Mouse (Mus musculus) adrenal gland, adult 8-10 months (tissue): ENCODE measurements around the gene Sf3b3. TPM values are rescaled to one million over a fixed set of nuclear protein-coding genes. Genes with fewer than 3 reads are reported as not detected.

Experiments
- DNase-seq: peaks from one replicate; pipeline ENCODE4 v3.0.0; 2022
- total RNA-seq, 4 experiments: library from RNA; stranded (reverse); gene quantifications; 2 replicates each; pipeline ENCODE4 v1.2.4; 2022

Gene Sf3b3
- total RNA-seq, 4 experiments from 2014 or later = 68.4 to 87.8 (median 77.1) TPM

GRCm38 (mm10) chr8:110847171-110847549, 573 bp upstream of the Sf3b3 start:
- DNase-seq = no peak

- DNase-seq = no peak
Observed at GRCm38 (mm10) chr8:110845821-110846404, 674 bp downstream of the Sf3b3 start.

- no peak for DNase-seq
Observed at GRCm38 (mm10) chr8:110844941-110845340, 1.6 kb downstream of the Sf3b3 start.

- DNase-seq = no peak
Observed at GRCm38 (mm10) chr8:110843207-110843606, 3.4 kb downstream of the Sf3b3 start.

- DNase-seq = no peak
Observed at GRCm38 (mm10) chr8:110842012-110842574, 4.5 kb downstream of the Sf3b3 start.

GRCm38 (mm10) chr8:110831956-110832355, 14.6 kb downstream of the Sf3b3 start:
- DNase-seq = no peak

GRCm38 (mm10) chr8:110828511-110828910, 18.1 kb downstream of the Sf3b3 start:
- no peak for DNase-seq

- DNase-seq = no peak
Observed at GRCm38 (mm10) chr8:110824861-110825260, 21.7 kb downstream of the Sf3b3 start.

- no peak for DNase-seq
Observed at GRCm38 (mm10) chr8:110821960-110822359, 24.6 kb downstream of the Sf3b3 start.

- DNase-seq = no peak
Observed at GRCm38 (mm10) chr8:110820257-110820656, 26.3 kb downstream of the Sf3b3 start.

GRCm38 (mm10) chr8:110818593-110818992, 28.0 kb downstream of the Sf3b3 start:
- no peak for DNase-seq

GRCm38 (mm10) chr8:110816990-110817389, 29.6 kb downstream of the Sf3b3 start:
- no peak for DNase-seq

- DNase-seq = no peak
Observed at GRCm38 (mm10) chr8:110815308-110815707, 31.3 kb downstream of the Sf3b3 start.

- no peak for DNase-seq
Observed at GRCm38 (mm10) chr8:110813081-110813812, 33.3 kb downstream of the Sf3b3 start.

- no peak for DNase-seq
Observed at GRCm38 (mm10) chr8:110812349-110813080, 34.1 kb downstream of the Sf3b3 start.

GRCm38 (mm10) chr8:110811793-110812192, 34.8 kb downstream of the Sf3b3 start:
- DNase-seq = no peak

GRCm38 (mm10) chr8:110811116-110811515, 35.5 kb downstream of the Sf3b3 start:
- no peak for DNase-seq

- no peak for DNase-seq
Observed at GRCm38 (mm10) chr8:110810481-110811065, 36.0 kb downstream of the Sf3b3 start.

- no peak for DNase-seq
Observed at GRCm38 (mm10) chr8:110809831-110810230, 36.8 kb downstream of the Sf3b3 start.

GRCm38 (mm10) chr8:110808495-110809472, 37.8 kb downstream of the Sf3b3 start:
- DNase-seq = no peak

- no peak for DNase-seq
Observed at GRCm38 (mm10) chr8:110806146-110806545, 40.4 kb downstream of the Sf3b3 start.

- no peak for DNase-seq
Observed at GRCm38 (mm10) chr8:110805669-110806068, 40.9 kb downstream of the Sf3b3 start, which contains the start of gene Il34. TSS of gene Il34 (minus strand) at chr8:110805924.
